Mouse (Mus musculus): ENCODE results near the gene 1520401A03Rik.

- no peak for TF ChIP-seq CTCF (IDR thresholded peaks at IDR 0.05; ENCODE audit: control insufficient read depth, insufficient read depth, insufficient replicate concordance, low read depth, low read length)
- no peak for TF ChIP-seq POLR2A (IDR thresholded peaks at IDR 0.05; ENCODE audit: control insufficient read depth, low read depth, low read length)
These were observed 28.1 kb downstream of the 1520401A03Rik start for GRCm38 (mm10) chr17:23694491-23694890.
